Mouse (Mus musculus) spleen, adult 10 weeks (tissue): Measurements from ENCODE around the gene Pop7. TPM values are rescaled to one million over a fixed set of nuclear protein-coding genes. Genes with fewer than 3 reads are reported as not detected.

Experiments used
- polyA plus RNA-seq: library from polyadenylated mRNA; stranded (reverse); fragments of 350-450 nt; fragmentation: Illumina TruSeq; extraction: RNeasy Lipid Tissue Mini Kit (QIAGEN cat#74804); gene quantifications from one replicate; pipeline ENCODE4 v1.2.3, GENCODE M21; 2015; ENCODE audit warnings: low replicate concordance; ENCODE audit not compliant: insufficient read depth

Pop7 gene
- 5.8 TPM for polyA plus RNA-seq

GRCm38 (mm10) chr5:137501709-137502666 lies at the start of gene Pop7:
Gene Pop7 (minus strand): TSS chr5:137502518.

GRCm38 (mm10) chr5:137533117-137533827 lies 31.0 kb upstream of the Pop7 start, which contains the start of the genes Epo and Gnb2:
Gene Epo (minus strand): TSS chr5:137533242.
Gene Gnb2 (minus strand): TSS chr5:137533510.

GRCm38 (mm10) chr5:137518436-137518835 lies 16.1 kb upstream of the Pop7 start, which contains the start of gene Gigyf1:
Gene Gigyf1 (plus strand): TSS chr5:137518548.

GRCm38 (mm10) chr5:137476964-137477363 lies 25.4 kb downstream of the Pop7 start, which contains the start of gene Zan:
Gene Zan (minus strand): TSS chr5:137477064.

Other genes with a start within 250 kb of the Pop7 start
- gene Ache, start 215.0 kb downstream of the Pop7 start, polyA plus RNA-seq: 2.4 TPM
- 3.4 TPM for gene Ufsp1, start 207.9 kb downstream of the Pop7 start, polyA plus RNA-seq
- 287 TPM for gene Srrt, start 194.8 kb downstream of the Pop7 start, polyA plus RNA-seq
- gene Trip6, start 188.1 kb downstream of the Pop7 start, polyA plus RNA-seq: 3.0 TPM
- gene Slc12a9, start 168.9 kb downstream of the Pop7 start, polyA plus RNA-seq: 9.0 TPM
- gene Ephb4, start 152.4 kb downstream of the Pop7 start, polyA plus RNA-seq: 6.1 TPM
- not detected for gene Zan, start 25.5 kb downstream of the Pop7 start, polyA plus RNA-seq
- gene Gigyf1, start 16.0 kb upstream of the Pop7 start, polyA plus RNA-seq: 17.4 TPM
- gene Epo, start 30.7 kb upstream of the Pop7 start, polyA plus RNA-seq: not detected
- gene Gnb2, start 31.0 kb upstream of the Pop7 start, polyA plus RNA-seq: 75.7 TPM
- gene Actl6b, start 51.0 kb upstream of the Pop7 start, polyA plus RNA-seq: not detected
- 0.90 TPM for gene Tfr2, start 67.3 kb upstream of the Pop7 start, polyA plus RNA-seq
- 12.5 TPM for gene Mospd3, start 98.5 kb upstream of the Pop7 start, polyA plus RNA-seq
- gene Pcolce, start 111.3 kb upstream of the Pop7 start, polyA plus RNA-seq: 39.5 TPM
- not detected for gene Fbxo24, start 126.5 kb upstream of the Pop7 start, polyA plus RNA-seq
- 29.7 TPM for gene Lrch4, start 126.6 kb upstream of the Pop7 start, polyA plus RNA-seq
- gene Gm20605, start 126.7 kb upstream of the Pop7 start, polyA plus RNA-seq: 19.4 TPM
- gene Sap25, start 138.8 kb upstream of the Pop7 start, polyA plus RNA-seq: 45.6 TPM
- 0.64 TPM for gene Irs3, start 143.2 kb upstream of the Pop7 start, polyA plus RNA-seq
- 8.7 TPM for gene Agfg2, start 182.2 kb upstream of the Pop7 start, polyA plus RNA-seq
- gene Nyap1, start 239.1 kb upstream of the Pop7 start, polyA plus RNA-seq: 0.19 TPM
- 31.3 TPM for gene Tsc22d4, start 243.2 kb upstream of the Pop7 start, polyA plus RNA-seq